Mouse (Mus musculus) G1E (cell line): ENCODE data around the gene Anxa6. TPM values are rescaled to one million over a fixed set of nuclear protein-coding genes. Genes with fewer than 3 reads are reported as not detected.

ENCODE experiments used
- ATAC-seq: 2 replicates; pipeline ENCODE4 v1.8.0; 2016; ENCODE audit warnings: mild to moderate bottlenecking; ENCODE audit not compliant: insufficient number of reproducible peaks, poor library complexity, low FRiP score, severe bottlenecking; ENCODE audit errors: extremely low read depth
- DNase-seq: peaks from one replicate; pipeline ENCODE4 v3.0.0; 2012; ENCODE audit warnings: low spot score
- H3K27me3 ChIP-seq: 2 replicates; pipeline ENCODE4 v1.6.1; 2012; ENCODE audit warnings: mild to moderate bottlenecking, low read length, inconsistent platforms; ENCODE audit not compliant: insufficient read depth
- H3K36me3 ChIP-seq: replicated peaks from 2 replicates; pipeline ENCODE3; 2012; ENCODE audit warnings: mild to moderate bottlenecking, inconsistent platforms
- H3K4me1 ChIP-seq: 2 replicates; pipeline ENCODE4 v1.6.1; 2012; ENCODE audit warnings: low read depth, low read length, inconsistent platforms, mixed read lengths; ENCODE audit not compliant: insufficient read depth
- H3K4me3 ChIP-seq: 2 replicates; pipeline ENCODE4 v1.5.1; 2012; ENCODE audit warnings: low read depth, mild to moderate bottlenecking, inconsistent platforms, low read length, moderate library complexity, mixed read lengths
- H3K9me3 ChIP-seq: replicated peaks from 2 replicates; pipeline ENCODE4 v1.6.1; 2012; ENCODE audit warnings: inconsistent platforms
- CTCF ChIP-seq: IDR thresholded peaks from 2 replicates; pipeline ENCODE4 v1.5.1; 2012; ENCODE audit warnings: low read depth, low read length, inconsistent platforms, mixed read lengths
- GATA1 ChIP-seq: IDR thresholded peaks from 2 replicates; pipeline ENCODE4 v1.6.1; 2012; ENCODE audit warnings: borderline replicate concordance, low read length, inconsistent platforms, mixed read lengths
- GATA2 ChIP-seq: IDR thresholded peaks from 2 replicates; pipeline ENCODE4 v1.6.1; 2012; ENCODE audit warnings: low read depth, low read length, inconsistent platforms, borderline replicate concordance
- POLR2AphosphoS5 ChIP-seq: IDR thresholded peaks from 2 replicates; pipeline ENCODE4 v1.6.1; 2012; ENCODE audit warnings: low read depth, low read length, inconsistent platforms; ENCODE audit not compliant: insufficient replicate concordance
- TAL1 ChIP-seq: conservative IDR thresholded peaks from 2 replicates; pipeline ENCODE4 v1.6.1; 2012; ENCODE audit warnings: low read depth, low read length, inconsistent platforms, mixed read lengths
- polyA plus RNA-seq: library from polyadenylated mRNA; stranded (reverse); fragments of >175 nt; gene quantifications from 2 replicates; pipeline ENCODE4 v1.2.3, GENCODE M21; 2012
- total RNA-seq, 2 experiments: library from RNA; stranded (forward) in 1 of 2; stranded (reverse) in 1 of 2; fragments of 200-1000 nt in 1 of 2; fragments of >200 nt in 1 of 2; fragmentation: Nextera tagmentation in 1 of 2; gene quantifications; 2 replicates each; pipeline ENCODE4 v1.2.3; 2014 to 2017

Anxa6 gene
- total and polyA plus RNA-seq, 3 experiments, result 0.04 to 0.87 TPM; not detected in 1

GRCm38 (mm10) chr11:54982520-54982919 is 50.7 kb downstream of the Anxa6 start:
- ATAC-seq (no peak), DNase-seq (no peak)
- Histone ChIP-seq H3K27me3 (peaks cover 27% of the 10 kb centered on the region), H3K9me3 (no peaks in the 10 kb centered on the region), H3K4me3 (no peak overlapping the region), H3K36me3 (no peaks in the 10 kb centered on the region), H3K4me1 (0 out of 2 replicates have a peak, but pooled peaks cover 3% of the 10 kb centered on the region)
- TF ChIP-seq GATA2 (no peak), GATA1 (no peak), POLR2AphosphoS5 (no peak), CTCF (no peak), TAL1 (no peak)

- no peak for ATAC-seq
- DNase-seq, result no peak
- Histone ChIP-seq H3K27me3 (peaks cover 23% of the 10 kb centered on the region), H3K4me1 (0 out of 2 replicates have a peak, but pooled peaks cover 3% of the 10 kb centered on the region), H3K4me3 (no peak overlapping the region), H3K9me3 (no peaks in the 10 kb centered on the region), H3K36me3 (no peaks in the 10 kb centered on the region)
- TF ChIP-seq POLR2AphosphoS5, result no peak
- no peak for TF ChIP-seq GATA2
- no peak for TF ChIP-seq CTCF
- TF ChIP-seq GATA1, result no peak
- TF ChIP-seq TAL1, result no peak
Observed at GRCm38 (mm10) chr11:54981630-54982029, 51.6 kb downstream of the Anxa6 start.

GRCm38 (mm10) chr11:54977385-54977937 is 55.8 kb downstream of the Anxa6 start:
- Histone ChIP-seq H3K4me1 (peaks cover 10% of the 10 kb centered on the region), H3K27me3 (peaks cover 20% of the 10 kb centered on the region; the same call in 1 of the 2 replicates), H3K4me3 (no peak overlapping the region), H3K36me3 (no peaks in the 10 kb centered on the region), H3K9me3 (no peaks in the 10 kb centered on the region)
- DNase-seq, result no peak
- TF ChIP-seq POLR2AphosphoS5 (no peak), TAL1 (no peak), GATA2 (no peak), CTCF (no peak), GATA1 (no peak)
- ATAC-seq, result no peak

GRCm38 (mm10) chr11:54976351-54976750 is 56.9 kb downstream of the Anxa6 start:
- no peak for DNase-seq
- ATAC-seq, result no peak
- Histone ChIP-seq H3K9me3 (no peaks in the 10 kb centered on the region), H3K27me3 (peaks cover 15% of the 10 kb centered on the region; the same call in 1 of the 2 replicates), H3K4me1 (peaks cover 10% of the 10 kb centered on the region), H3K36me3 (no peaks in the 10 kb centered on the region), H3K4me3 (no peak overlapping the region)
- no peak for TF ChIP-seq TAL1
- TF ChIP-seq CTCF, result no peak
- TF ChIP-seq GATA1, result no peak
- TF ChIP-seq GATA2, result no peak
- TF ChIP-seq POLR2AphosphoS5, result no peak

- Histone ChIP-seq H3K4me3 (no peak overlapping the region), H3K27me3 (peaks cover 15% of the 10 kb centered on the region; the same call in 1 of the 2 replicates), H3K4me1 (peaks cover 10% of the 10 kb centered on the region), H3K9me3 (no peaks in the 10 kb centered on the region), H3K36me3 (no peaks in the 10 kb centered on the region)
- ATAC-seq (no peak), DNase-seq (no peak)
- TF ChIP-seq TAL1 (no peak), POLR2AphosphoS5 (no peak), GATA1 (no peak), GATA2 (no peak), CTCF (no peak)
Observed at GRCm38 (mm10) chr11:54975756-54976155, 57.5 kb downstream of the Anxa6 start.

- TF ChIP-seq GATA1 (no peak), CTCF (no peak), GATA2 (no peak), TAL1 (no peak), POLR2AphosphoS5 (no peak)
- no peaks in the 10 kb centered on the region for H3K9me3 ChIP-seq
- peaks cover 15% of the 10 kb centered on the region; the same call in 1 of the 2 replicates for H3K27me3 ChIP-seq
- DNase-seq (no peak), ATAC-seq (no peak)
- no peaks in the 10 kb centered on the region for H3K36me3 ChIP-seq
- peaks cover 14% of the 10 kb centered on the region for H3K4me1 ChIP-seq
- H3K4me3 ChIP-seq, result no peak overlapping the region
Observed at GRCm38 (mm10) chr11:54975340-54975739, 57.9 kb downstream of the Anxa6 start.

GRCm38 (mm10) chr11:54974639-54975038 is 58.6 kb downstream of the Anxa6 start:
- Histone ChIP-seq H3K9me3 (no peaks in the 10 kb centered on the region), H3K36me3 (no peaks in the 10 kb centered on the region), H3K4me3 (no peak overlapping the region), H3K27me3 (peaks cover 13% of the 10 kb centered on the region; the same call in 1 of the 2 replicates), H3K4me1 (peaks cover 14% of the 10 kb centered on the region)
- ATAC-seq (no peak), DNase-seq (no peak)
- TF ChIP-seq POLR2AphosphoS5, result no peak
- no peak for TF ChIP-seq GATA2
- TF ChIP-seq CTCF, result no peak
- no peak for TF ChIP-seq GATA1
- no peak for TF ChIP-seq TAL1
